Mouse (Mus musculus): ENCODE data around the gene Ctnnbl1.

Gene Ctnnbl1

DNA sequence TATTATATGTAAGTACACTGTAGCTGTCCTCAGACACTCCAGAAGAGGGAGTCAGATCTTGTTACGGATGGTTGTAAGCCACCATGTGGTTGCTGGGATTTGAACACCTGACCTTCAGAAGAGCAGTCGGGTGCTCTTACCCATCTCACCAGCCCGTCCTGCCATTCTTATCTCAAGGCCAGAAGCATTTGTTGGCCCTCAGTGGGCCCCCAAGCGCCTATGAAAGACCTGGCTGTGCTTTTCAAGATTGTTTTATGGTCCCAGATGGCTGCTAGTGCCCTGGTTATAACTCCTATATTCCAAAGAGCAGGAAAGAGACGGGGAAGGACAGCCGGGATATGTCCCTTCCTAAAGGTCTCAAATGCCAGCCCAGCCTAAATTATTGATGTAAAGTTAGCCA, 118.6 kb downstream of the Ctnnbl1 start:
- TF ChIP-seq GATA4 (IDR thresholded peaks at IDR 0.05; ENCODE audit: insufficient replicate concordance, low read length): no peak

DNA sequence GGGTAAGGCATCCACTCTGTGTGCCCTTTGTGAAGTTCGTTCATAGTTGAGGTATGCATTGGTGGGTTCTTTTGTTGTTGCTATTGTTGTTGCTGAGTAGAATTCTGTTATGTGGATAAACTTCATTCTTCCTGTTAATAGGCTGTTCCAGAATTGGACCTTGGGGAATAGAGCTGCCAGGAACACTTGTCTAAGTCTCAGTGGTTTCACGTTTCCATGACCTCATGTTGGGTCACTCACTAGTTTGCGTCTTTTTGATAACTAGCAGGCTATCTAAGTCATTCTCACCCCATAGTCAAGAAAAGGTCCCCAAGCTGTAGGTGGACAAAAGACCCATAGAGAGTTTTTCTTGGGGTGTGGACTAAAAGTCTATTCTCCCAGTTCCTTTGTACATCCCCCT, 120.3 kb downstream of the Ctnnbl1 start:
- no peak for TF ChIP-seq GATA4 (IDR thresholded peaks at IDR 0.05; ENCODE audit: insufficient replicate concordance, low read length)

DNA sequence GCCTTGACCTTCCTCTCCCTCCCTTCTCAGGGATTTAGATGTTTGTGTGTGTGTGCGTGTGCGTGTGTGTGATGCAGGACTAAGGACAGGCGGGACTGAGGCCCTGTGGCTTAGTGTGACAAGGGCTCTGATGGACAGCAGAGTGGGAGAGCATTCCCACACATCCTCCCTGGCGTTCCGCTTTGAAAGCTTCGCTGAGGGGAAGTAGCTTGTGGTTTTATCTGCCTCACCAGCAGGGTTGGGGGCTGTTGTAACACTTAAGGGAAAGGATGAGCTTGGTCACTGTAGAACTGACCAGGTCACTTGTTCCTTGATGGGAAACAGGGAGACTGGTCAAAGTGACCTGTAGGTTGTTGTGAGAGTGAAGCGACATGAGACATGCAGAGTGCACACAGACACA, 121.1 kb downstream of the Ctnnbl1 start:
- no peak for TF ChIP-seq GATA4 (IDR thresholded peaks at IDR 0.05; ENCODE audit: insufficient replicate concordance, low read length)

DNA sequence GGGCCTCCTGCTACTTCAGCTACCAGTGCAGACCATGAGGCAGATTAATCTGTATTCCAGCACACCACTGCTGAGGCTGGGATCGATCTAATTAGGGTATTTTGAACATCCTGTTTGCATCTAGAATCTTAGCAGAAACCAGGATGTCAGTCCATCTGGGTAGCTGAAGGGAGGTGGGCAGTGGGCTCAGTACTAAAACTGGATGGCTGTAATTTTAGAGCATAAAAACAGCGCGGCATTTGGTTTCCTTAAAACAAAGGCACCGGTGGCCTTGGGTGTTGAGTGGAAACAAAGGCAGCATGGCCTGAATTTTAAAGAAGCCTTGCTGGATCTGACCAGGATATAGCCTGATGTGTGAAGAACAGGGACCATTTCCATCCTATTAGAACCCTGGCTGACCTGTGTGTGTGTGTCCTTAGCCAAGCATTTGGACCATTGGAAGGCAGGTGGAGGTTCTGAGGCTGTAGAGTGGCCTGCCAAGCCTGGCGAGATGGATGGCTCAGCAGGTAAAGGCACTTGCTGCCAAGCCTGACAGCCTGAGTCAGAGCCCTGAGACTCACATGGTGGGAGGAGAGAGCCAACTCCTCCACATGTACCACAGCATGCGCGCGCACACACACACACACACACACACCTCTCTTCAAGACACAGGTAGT, 122.0 kb downstream of the Ctnnbl1 start:
- TF ChIP-seq GATA4 (IDR thresholded peaks at IDR 0.05; ENCODE audit: insufficient replicate concordance, low read length): no peak

DNA sequence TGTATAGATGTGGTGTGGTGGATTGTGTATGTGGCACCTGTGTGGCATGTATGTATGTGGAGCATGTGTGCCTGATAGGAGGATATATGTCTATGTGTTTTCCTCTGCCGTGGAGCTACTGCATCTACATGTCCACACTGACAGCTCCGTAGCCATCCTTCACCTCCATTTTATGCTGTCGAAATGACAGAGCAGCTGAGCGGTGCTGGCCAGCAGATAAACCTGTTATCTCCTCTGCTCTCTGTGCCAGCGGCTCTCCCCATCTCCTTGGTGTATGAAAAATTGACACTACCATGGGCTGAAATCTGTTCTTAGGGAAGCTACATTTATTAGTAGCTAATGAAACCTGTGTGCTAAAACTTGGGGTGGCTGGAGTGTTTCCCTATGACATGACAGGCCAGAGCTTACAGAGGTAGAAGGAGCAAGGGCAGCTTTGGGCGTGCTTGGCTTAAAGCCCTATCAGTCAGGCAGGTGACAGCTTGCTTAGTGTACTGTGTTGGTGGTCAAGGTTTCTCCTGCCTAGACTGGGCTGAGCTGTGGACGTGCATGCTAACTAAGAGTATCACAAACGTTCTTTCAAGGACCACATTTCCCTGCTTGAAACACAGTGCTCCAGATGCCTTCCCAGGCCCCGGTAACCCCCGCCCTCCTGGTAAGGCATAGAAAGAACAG, 124.2 kb downstream of the Ctnnbl1 start:
- TF ChIP-seq GATA4 (IDR thresholded peaks at IDR 0.05; ENCODE audit: insufficient replicate concordance, low read length): no peak

DNA sequence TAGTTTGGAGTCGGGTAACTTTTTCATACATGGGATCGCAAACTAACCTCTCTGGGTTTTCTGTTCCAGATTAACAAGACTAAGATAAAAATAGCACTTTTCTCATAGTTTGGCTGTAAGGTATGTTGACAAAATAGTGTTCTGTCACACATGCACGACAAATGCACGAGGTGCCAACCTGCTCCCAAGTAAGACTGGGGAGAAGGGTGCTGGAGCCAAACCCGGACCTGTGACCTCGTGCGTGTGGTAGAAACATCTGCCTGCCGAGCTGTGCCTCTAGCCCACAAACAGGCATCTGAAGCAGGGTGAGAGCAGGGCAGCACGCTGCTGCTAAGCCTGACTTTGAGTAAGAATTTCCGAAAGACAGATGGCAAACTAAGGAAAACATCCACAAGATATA, 125.1 kb downstream of the Ctnnbl1 start:
- no peak for TF ChIP-seq GATA4 (IDR thresholded peaks at IDR 0.05; ENCODE audit: insufficient replicate concordance, low read length)

DNA sequence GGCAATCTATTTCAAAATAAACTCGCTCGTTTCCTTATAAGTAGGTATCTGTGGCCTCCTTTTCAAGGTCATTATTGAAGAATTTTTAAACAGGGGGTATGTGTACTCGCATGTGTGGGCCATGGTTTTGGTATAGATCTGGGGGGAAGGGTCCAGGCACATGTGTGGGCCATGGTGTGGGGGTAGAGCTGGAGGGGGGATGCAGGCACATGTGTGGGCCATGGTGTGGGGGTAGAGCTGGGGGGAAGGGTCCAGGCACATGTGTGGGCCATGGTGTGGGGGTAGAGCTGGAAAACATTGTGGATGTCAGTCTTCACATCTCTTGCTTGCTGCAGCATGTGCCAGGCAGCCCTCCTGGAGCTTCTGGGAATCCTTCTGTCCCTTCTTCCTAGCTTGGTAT, 129.9 kb downstream of the Ctnnbl1 start:
- TF ChIP-seq GATA4 (IDR thresholded peaks at IDR 0.05; ENCODE audit: insufficient replicate concordance, low read length): no peak

DNA sequence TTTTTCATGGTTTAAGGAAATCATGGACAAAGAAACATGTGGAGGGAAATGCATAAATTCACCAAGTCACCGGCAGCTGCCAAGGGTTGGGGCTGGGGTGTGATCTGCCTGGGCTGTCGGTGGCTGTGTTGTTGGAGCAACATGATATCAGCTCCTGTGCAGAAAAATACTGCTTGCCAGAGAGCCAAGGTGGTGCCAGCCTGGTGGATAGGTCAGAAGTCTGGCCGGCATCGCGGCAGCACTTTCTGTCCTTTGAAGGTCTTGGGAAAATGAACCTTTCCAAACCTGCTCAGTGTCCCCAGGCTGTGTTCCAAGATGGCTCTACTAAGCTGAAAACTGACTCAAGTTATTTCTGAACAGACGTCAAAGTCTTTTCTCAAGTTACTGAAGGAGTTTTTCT, 133.0 kb downstream of the Ctnnbl1 start:
- TF ChIP-seq GATA4 (IDR thresholded peaks at IDR 0.05; ENCODE audit: insufficient replicate concordance, low read length): no peak

DNA sequence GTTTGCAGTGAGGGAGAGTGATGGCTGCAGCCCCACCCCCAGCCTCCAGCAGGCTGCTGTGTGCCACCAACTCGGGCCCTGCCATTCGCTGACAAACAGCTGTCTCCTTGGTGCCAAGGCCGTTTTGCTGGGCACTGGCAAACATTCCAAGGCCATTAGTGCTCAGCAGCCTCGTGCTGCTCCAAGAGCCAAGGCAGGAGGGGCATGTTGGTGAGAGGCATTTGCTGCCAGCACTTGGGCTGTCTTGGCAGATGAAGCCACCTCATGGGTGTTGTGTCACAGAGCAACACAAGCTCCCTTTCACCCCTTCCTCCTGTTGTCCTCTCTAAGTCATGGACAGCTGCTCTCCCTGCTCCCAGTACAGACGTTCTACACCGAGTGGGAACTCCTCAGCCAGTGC, 136.0 kb downstream of the Ctnnbl1 start:
- TF ChIP-seq GATA4 (IDR thresholded peaks at IDR 0.05; ENCODE audit: insufficient replicate concordance, low read length): no peak

DNA sequence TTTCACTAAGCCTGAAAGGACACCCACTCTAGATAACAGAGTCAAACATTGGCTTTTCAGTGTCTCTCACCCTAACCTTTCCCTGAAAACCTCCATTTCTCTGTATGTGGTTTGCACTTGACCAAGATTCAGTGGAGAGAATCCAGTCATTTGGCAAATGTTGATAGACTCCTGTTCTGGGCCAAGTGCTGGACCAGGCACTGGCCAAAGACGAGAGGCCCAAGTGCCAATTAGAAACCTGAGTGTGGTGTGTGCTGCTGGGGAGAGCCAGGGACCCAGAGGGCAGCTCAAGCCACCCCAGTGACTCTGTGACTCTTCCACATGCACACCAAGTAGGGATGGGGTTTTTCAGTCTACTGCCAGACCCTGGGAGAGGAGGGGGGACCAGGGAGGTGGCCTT, 136.5 kb downstream of the Ctnnbl1 start:
- TF ChIP-seq GATA4 (IDR thresholded peaks at IDR 0.05; ENCODE audit: insufficient replicate concordance, low read length): no peak

DNA sequence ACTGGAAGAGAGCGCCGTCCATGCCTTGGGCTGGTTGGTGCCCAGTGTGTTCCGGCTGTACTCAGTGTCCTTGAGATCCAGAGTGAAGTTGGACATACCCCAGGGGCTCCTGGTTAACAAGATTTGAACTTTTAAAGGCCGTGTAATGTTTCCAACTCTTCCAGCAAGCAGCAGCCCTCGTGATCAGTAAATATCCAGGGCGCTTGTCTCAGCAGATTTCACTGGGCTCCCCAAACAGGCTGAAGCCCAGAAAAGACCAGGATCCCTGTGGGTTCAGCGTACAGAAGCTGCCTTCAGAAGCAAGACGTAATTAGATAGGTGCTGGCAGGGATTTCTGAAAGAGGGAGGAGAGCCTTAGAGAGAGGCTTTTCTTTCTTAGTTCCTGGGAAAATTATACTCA, 137.9 kb downstream of the Ctnnbl1 start:
- no peak for TF ChIP-seq GATA4 (IDR thresholded peaks at IDR 0.05; ENCODE audit: insufficient replicate concordance, low read length)

DNA sequence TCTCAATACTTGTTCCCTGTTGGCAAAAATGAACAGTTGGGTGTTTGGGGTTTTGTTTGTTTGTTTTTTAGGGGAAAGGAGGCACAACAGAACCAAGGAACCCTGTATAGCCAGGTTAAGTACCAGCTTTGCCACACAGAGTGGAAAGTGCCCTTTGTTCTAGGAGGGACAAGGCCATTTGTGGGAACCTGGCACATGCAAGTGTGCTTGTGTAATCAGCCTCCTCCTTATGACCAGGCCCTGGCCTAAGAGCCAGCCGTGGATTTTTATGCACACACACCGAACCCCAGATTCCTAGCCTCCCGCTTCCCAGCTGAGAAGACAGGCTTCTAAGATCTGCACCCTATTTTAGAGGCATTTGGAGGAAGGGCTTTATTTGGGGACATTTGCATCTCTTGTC, 140.2 kb downstream of the Ctnnbl1 start:
- TF ChIP-seq GATA4 (IDR thresholded peaks at IDR 0.05; ENCODE audit: insufficient replicate concordance, low read length): no peak

DNA sequence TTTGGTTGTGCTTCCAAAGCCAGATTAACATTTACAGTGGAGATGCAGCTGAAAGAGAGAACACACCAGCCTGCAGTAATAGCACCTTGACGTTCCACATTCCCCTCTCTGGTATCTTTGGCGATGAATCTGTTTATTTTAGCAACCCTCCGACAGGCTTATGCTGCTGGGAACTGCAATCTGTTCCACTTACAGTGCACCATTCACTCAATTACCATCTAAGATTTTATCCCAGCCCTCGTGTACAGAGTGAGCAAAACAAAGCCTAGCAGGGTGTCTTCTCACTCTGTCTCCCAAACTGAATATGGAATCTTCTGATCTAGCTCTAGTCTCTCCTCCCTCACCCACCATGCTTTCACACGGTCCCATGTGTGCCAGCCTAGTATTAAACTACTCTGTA, 140.8 kb downstream of the Ctnnbl1 start:
- no peak for TF ChIP-seq GATA4 (IDR thresholded peaks at IDR 0.05; ENCODE audit: insufficient replicate concordance, low read length)

DNA sequence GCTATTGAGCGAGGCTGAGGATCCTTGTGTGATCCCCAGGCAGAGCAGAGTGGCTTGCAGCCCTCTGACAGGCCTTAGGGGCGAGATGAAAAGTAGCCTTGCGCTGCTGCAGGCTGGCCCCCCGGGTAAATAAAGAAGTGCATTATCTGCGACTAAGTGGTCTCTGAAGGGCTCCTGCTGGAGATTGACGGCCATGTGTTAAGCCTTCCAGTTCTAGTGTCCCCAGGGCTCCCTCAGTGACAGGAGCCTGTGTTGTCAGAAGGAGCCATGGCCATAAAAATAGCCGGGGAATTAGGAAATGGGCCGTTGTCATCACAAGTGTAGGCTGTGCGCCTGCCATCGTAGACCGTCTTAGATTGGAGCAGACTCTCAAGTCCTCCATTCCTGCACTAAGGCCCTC, 144.7 kb downstream of the Ctnnbl1 start:
- no peak for TF ChIP-seq GATA4 (IDR thresholded peaks at IDR 0.05; ENCODE audit: insufficient replicate concordance, low read length)

DNA sequence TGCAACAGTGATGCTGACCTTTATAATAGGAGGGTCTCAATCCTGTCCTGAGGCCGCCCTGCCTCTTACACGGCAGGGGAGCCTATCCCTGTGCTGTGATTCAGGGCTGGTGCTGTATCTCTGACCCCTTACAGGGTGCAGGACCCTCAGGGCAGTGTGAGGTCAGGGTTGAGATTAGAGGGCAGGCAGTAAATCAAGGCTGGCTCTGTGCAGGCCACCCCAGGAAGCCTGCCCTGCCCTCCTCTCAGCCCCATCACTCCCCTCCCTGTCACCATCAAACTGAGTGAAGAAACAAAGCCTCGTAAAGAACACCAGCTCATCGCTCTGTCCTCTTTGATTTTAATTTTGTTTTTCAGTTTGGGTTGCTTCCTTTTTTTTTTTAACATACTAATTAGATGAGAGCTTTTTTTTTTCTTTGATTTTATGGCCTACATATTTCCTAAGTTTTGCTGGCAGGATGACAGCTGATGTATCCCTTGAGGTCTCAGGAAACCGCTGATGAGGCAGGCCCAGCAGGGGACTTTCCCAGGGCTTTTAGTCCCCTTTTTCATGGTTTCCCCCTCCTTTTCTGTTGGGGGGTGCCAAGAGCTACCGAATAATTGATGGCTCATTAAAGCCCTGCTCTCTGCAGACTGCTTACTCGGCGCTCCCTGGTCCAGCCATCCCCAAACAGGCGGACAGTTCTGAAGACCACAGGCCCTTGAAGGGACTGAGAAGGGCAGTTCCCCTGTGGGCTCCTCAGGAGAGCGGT, 150.2 kb downstream of the Ctnnbl1 start:
- no peak for TF ChIP-seq GATA4 (IDR thresholded peaks at IDR 0.05; ENCODE audit: insufficient replicate concordance, low read length)

DNA sequence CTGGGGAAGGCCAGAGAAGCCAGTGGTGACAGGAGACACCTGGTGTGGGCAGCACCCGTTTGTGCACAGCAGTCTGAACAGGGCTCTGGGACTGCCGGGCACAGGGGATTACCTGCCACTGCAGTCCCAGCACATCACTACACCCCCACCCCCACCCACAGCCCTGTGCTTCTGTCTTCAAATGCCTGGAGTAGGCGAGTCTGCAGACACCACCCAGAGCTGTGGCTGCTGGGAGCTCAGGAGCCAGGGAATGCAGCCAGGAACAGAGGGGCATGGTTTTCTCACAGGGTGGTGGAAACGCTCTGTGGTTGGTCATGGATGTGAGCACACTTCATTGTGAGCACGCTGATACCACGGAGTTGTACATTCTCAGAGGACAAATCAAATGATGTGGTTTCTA, 154.0 kb downstream of the Ctnnbl1 start:
- TF ChIP-seq GATA4 (IDR thresholded peaks at IDR 0.05; ENCODE audit: insufficient replicate concordance, low read length): no peak
